Mouse (Mus musculus) hindbrain, embryonic 16.5 days (tissue): ENCODE measurements at regions not wholly inside any gene's neighbourhood (a gene's known extent, or its start where the extent isn't known, plus 50 kb on each side); places are given as distances from the start of the nearest gene placed in this dataset.
"Not testable (repeated sequence)": the region's sequence is repeated elsewhere in the genome, so short reads cannot be mapped to it uniquely, and the experiment has no call there.

Experiments used
- ATAC-seq: fragments of 200-750 bp; cut with Nextera tagmentation; 2 replicates; pipeline ENCODE4 v1.8.0; 2017; ENCODE audit warnings: moderate TSS enrichment, moderate library complexity
- H3K27ac ChIP-seq: fragments of 300-500 bp; sonication (generic); 2 replicates; pipeline ENCODE4 v1.5.1; 2014; ENCODE audit warnings: low read depth, mild to moderate bottlenecking, control low read depth, low read length, moderate library complexity
- H3K27me3 ChIP-seq: fragments of 300-500 bp; sonication (generic); replicated peaks from 2 replicates; pipeline ENCODE4 v1.6.1; 2014; ENCODE audit warnings: low read length; ENCODE audit not compliant: control insufficient read depth, insufficient read depth
- H3K36me3 ChIP-seq: fragments of 300-500 bp; sonication (generic); 2 replicates; pipeline ENCODE4 v1.6.1; 2014; ENCODE audit warnings: mild to moderate bottlenecking, low read length, moderate library complexity, mixed read lengths; ENCODE audit not compliant: control insufficient read depth, insufficient read depth
- H3K4me1 ChIP-seq: fragments of 300-500 bp; sonication (generic); 2 replicates; pipeline ENCODE4 v1.6.1; 2014; ENCODE audit warnings: low read depth, low read length; ENCODE audit not compliant: control insufficient read depth, insufficient read depth
- H3K4me2 ChIP-seq: fragments of 300-500 bp; sonication (generic); 2 replicates; pipeline ENCODE4 v1.6.1; 2014; ENCODE audit warnings: mild to moderate bottlenecking, low read length, control low read depth, moderate library complexity
- H3K4me3 ChIP-seq: fragments of 300-500 bp; sonication (generic); 2 replicates; pipeline ENCODE4 v1.5.1; 2014; ENCODE audit warnings: mild to moderate bottlenecking, low read length, control low read depth, moderate library complexity
- H3K9ac ChIP-seq: fragments of 300-500 bp; sonication (generic); 2 replicates; pipeline ENCODE4 v1.6.1; 2014; ENCODE audit warnings: low read depth, mild to moderate bottlenecking, control low read depth, low read length, moderate library complexity
- H3K9me3 ChIP-seq: fragments of 300-500 bp; sonication (generic); 2 replicates; pipeline ENCODE4 v1.6.1; 2014; ENCODE audit warnings: mild to moderate bottlenecking, low read length, moderate library complexity; ENCODE audit not compliant: control insufficient read depth
- WGBS: fragments of 180-500 bp; shearing (Covaris S2); extraction: QIAGEN DNeasy Blood & Tissue Kit; methylation state at CpG from one replicate; pipeline ENCODE4 v1.1.7; 2014; 5-methylcytosine and 5-hydroxymethylcytosine counted together

- no peak overlapping the region for H3K4me3 ChIP-seq
- H3K9ac ChIP-seq: no peak overlapping the region
- peak; percentile 89 for ATAC-seq
- no peaks in the 10 kb centered on the region for H3K27me3 ChIP-seq
- no peaks in the 10 kb centered on the region for H3K4me1 ChIP-seq
- no peaks in the 10 kb centered on the region for H3K9me3 ChIP-seq
- H3K36me3 ChIP-seq: no peaks in the 10 kb centered on the region
- no peak overlapping the region for H3K4me2 ChIP-seq
- 61% methylated on average over 7 of the region's 7 CpGs for WGBS
- H3K27ac ChIP-seq: no peak overlapping the region
These were observed 167.2 kb upstream of the 2610301B20Rik start for GRCm38 (mm10) chr4:10707016-10707657.

- H3K27ac ChIP-seq: no peak overlapping the region
- WGBS: 38% methylated on average over 2 of the region's 2 CpGs
- H3K27me3 ChIP-seq: no peaks in the 10 kb centered on the region
- no peaks in the 10 kb centered on the region for H3K4me1 ChIP-seq
- no peak overlapping the region for H3K4me2 ChIP-seq
- peak; percentile 86 for ATAC-seq
- H3K36me3 ChIP-seq: no peaks in the 10 kb centered on the region
- no peak overlapping the region for H3K9ac ChIP-seq
- H3K9me3 ChIP-seq: no peaks in the 10 kb centered on the region
- no peak overlapping the region for H3K4me3 ChIP-seq
These were observed 166.6 kb upstream of the 2610301B20Rik start for GRCm38 (mm10) chr4:10707658-10708056.

- no peak overlapping the region for H3K27ac ChIP-seq
- WGBS: 74% methylated on average over 11 of the region's 11 CpGs
- no peaks in the 10 kb centered on the region for H3K27me3 ChIP-seq
- H3K36me3 ChIP-seq: no peaks in the 10 kb centered on the region
- no peaks in the 10 kb centered on the region for H3K9me3 ChIP-seq
- no peak for ATAC-seq
- H3K4me3 ChIP-seq: no peak overlapping the region
- H3K9ac ChIP-seq: no peak overlapping the region
- no peaks in the 10 kb centered on the region for H3K4me1 ChIP-seq
- H3K4me2 ChIP-seq: no peak overlapping the region
These were observed 162.3 kb upstream of the 2610301B20Rik start for GRCm38 (mm10) chr4:10711939-10712533.

GRCm38 (mm10) chr4:10723341-10723740, 151.0 kb upstream of the 2610301B20Rik start:
- no peaks in the 10 kb centered on the region for H3K9me3 ChIP-seq
- WGBS: 85% methylated on average over 4 of the region's 4 CpGs
- no peak overlapping the region for H3K4me2 ChIP-seq
- H3K4me1 ChIP-seq: no peaks in the 10 kb centered on the region
- no peaks in the 10 kb centered on the region for H3K36me3 ChIP-seq
- no peaks in the 10 kb centered on the region for H3K27me3 ChIP-seq
- ATAC-seq: no peak
- H3K9ac ChIP-seq: no peak overlapping the region
- no peak overlapping the region for H3K4me3 ChIP-seq
- H3K27ac ChIP-seq: no peak overlapping the region

GRCm38 (mm10) chr4:10727894-10728293, 146.4 kb upstream of the 2610301B20Rik start:
- 77% methylated on average over 3 of the region's 3 CpGs for WGBS
- no peak overlapping the region for H3K4me3 ChIP-seq
- ATAC-seq: peak; percentile 34; the same call in 1 of the 2 replicates
- H3K9ac ChIP-seq: no peak overlapping the region
- no peak overlapping the region for H3K27ac ChIP-seq
- H3K27me3 ChIP-seq: no peaks in the 10 kb centered on the region
- no peaks in the 10 kb centered on the region for H3K4me1 ChIP-seq
- H3K4me2 ChIP-seq: no peak overlapping the region
- H3K36me3 ChIP-seq: no peaks in the 10 kb centered on the region
- no peaks in the 10 kb centered on the region for H3K9me3 ChIP-seq

- WGBS: 88% methylated on average over 3 of the region's 3 CpGs
- Histone ChIP-seq H3K27me3 (no peaks in the 10 kb centered on the region), H3K36me3 (no peaks in the 10 kb centered on the region), H3K4me2 (no peak overlapping the region), H3K9me3 (no peaks in the 10 kb centered on the region), H3K27ac (no peak overlapping the region), H3K9ac (no peak overlapping the region), H3K4me3 (no peak overlapping the region), H3K4me1 (no peaks in the 10 kb centered on the region)
- ATAC-seq: no peak
These were observed 129.1 kb upstream of the 2610301B20Rik start for GRCm38 (mm10) chr4:10745207-10745606.

- WGBS: 92% methylated on average over 8 of the region's 8 CpGs
- no peak for ATAC-seq
- H3K36me3 ChIP-seq: no peaks in the 10 kb centered on the region
These were observed 125.5 kb upstream of the 2610301B20Rik start for GRCm38 (mm10) chr4:10748816-10749215.

GRCm38 (mm10) chr4:10750377-10751062, 123.8 kb upstream of the 2610301B20Rik start:
- not testable (repeated sequence) for H3K9ac ChIP-seq, H3K36me3 ChIP-seq, H3K9me3 ChIP-seq, H3K4me1 ChIP-seq, H3K27me3 ChIP-seq, H3K27ac ChIP-seq, H3K4me3 ChIP-seq, ATAC-seq, H3K4me2 ChIP-seq
- WGBS: 60% methylated on average over 6 of the region's 6 CpGs

More at GRCm38 (mm10) chr4:10748816-10749215, 125.5 kb upstream of the 2610301B20Rik start:
- no peaks in the 10 kb centered on the region for H3K9me3 ChIP-seq
- H3K4me2 ChIP-seq: no peak overlapping the region
- no peak overlapping the region for H3K4me3 ChIP-seq
- H3K4me1 ChIP-seq: no peaks in the 10 kb centered on the region
- no peaks in the 10 kb centered on the region for H3K27me3 ChIP-seq
- no peak overlapping the region for H3K27ac ChIP-seq
- H3K9ac ChIP-seq: no peak overlapping the region

GRCm38 (mm10) chr4:10753176-10753575, 121.1 kb upstream of the 2610301B20Rik start:
- Histone ChIP-seq H3K27ac (no peak overlapping the region), H3K4me1 (no peaks in the 10 kb centered on the region), H3K4me2 (no peak overlapping the region), H3K27me3 (no peaks in the 10 kb centered on the region), H3K4me3 (no peak overlapping the region), H3K36me3 (no peaks in the 10 kb centered on the region), H3K9ac (no peak overlapping the region), H3K9me3 (no peaks in the 10 kb centered on the region)
- no peak for ATAC-seq
- WGBS: 82% methylated on average over 5 of the region's 5 CpGs
